Comparison of ENCODE assay signal across 16 mouse cellular contexts in genomic region chr3:136761292-136761978, GRCm38 (mm10).
DNase-seq lines count a peak whose midpoint lies in the region; ATAC-seq lines count a peak whose summit lies in the region.
"Had no signal": no experiment of that assay in that cellular context is flagged by ENCODE, and none has a peak within 500 bp of the region (broad histone marks: within the 10 kb centered on the region; RNA-seq: fewer than 3 reads in every experiment).

No protein-coding gene starts in this region.

- H3K27me3 ChIP-seq in lung, embryonic 16.5 days (ENCODE audit: control insufficient read depth, insufficient read depth, low read depth, low read length): no peaks in the 10 kb centered on the region
- no peaks in the 10 kb centered on the region for H3K27me3 ChIP-seq in liver, embryonic 13.5 days
- H3K27me3 ChIP-seq in kidney, embryonic 15.5 days: no peaks in the 10 kb centered on the region
- H3K27me3 ChIP-seq: embryonic facial prominence, embryonic 13.5 days; forebrain, embryonic 15.5 days; limb, embryonic 13.5 days had no signal

- no peak overlapping the region for H3K9ac ChIP-seq in lung, embryonic 16.5 days (ENCODE audit: low read length)
- H3K9ac ChIP-seq in liver, embryonic 13.5 days: no peak overlapping the region
- no peak overlapping the region for H3K9ac ChIP-seq in kidney, embryonic 15.5 days
- H3K9ac ChIP-seq: embryonic facial prominence, embryonic 13.5 days; forebrain, embryonic 15.5 days; limb, embryonic 13.5 days had no signal

- no peaks in the 10 kb centered on the region; the same call in 1 of the 2 replicates for H3K9me3 ChIP-seq in lung, embryonic 16.5 days (ENCODE audit: control insufficient read depth, low read length)
- no peaks in the 10 kb centered on the region for H3K9me3 ChIP-seq in liver, embryonic 13.5 days (replicated peaks)
- H3K9me3 ChIP-seq in kidney, embryonic 15.5 days (replicated peaks): no peaks in the 10 kb centered on the region
- H3K9me3 ChIP-seq: embryonic facial prominence, embryonic 13.5 days; forebrain, embryonic 15.5 days; limb, embryonic 13.5 days; midbrain, embryonic 10.5 days had no signal

- H3K4me2 ChIP-seq in lung, embryonic 16.5 days (ENCODE audit: low read depth, low read length): no peak overlapping the region
- 0 out of 2 replicates have a peak overlapping the region, but pooled peaks have one; percentile 8 for H3K4me2 ChIP-seq in liver, embryonic 13.5 days
- H3K4me2 ChIP-seq in kidney, embryonic 15.5 days: no peak overlapping the region
- H3K4me2 ChIP-seq: embryonic facial prominence, embryonic 13.5 days; forebrain, embryonic 15.5 days; limb, embryonic 13.5 days had no signal

- 58% methylated on average over 7 of the region's 7 CpGs for WGBS in lung, embryonic 16.5 days
- 11% methylated on average over 7 of the region's 7 CpGs for WGBS in liver, embryonic 13.5 days (ENCODE audit: insufficient replicate concordance)
- 68% methylated on average over 7 of the region's 7 CpGs for WGBS in kidney, embryonic 15.5 days

- no peaks in the 10 kb centered on the region for H3K36me3 ChIP-seq in lung, embryonic 16.5 days (ENCODE audit: control insufficient read depth, insufficient read depth, low read length)
- H3K36me3 ChIP-seq in liver, embryonic 13.5 days: no peaks in the 10 kb centered on the region
- H3K36me3 ChIP-seq in kidney, embryonic 15.5 days: no peaks in the 10 kb centered on the region
- H3K36me3 ChIP-seq: embryonic facial prominence, embryonic 13.5 days; forebrain, embryonic 15.5 days; limb, embryonic 13.5 days; midbrain, embryonic 10.5 days had no signal

- H3K4me1 ChIP-seq in lung, embryonic 16.5 days (replicated peaks; ENCODE audit: control insufficient read depth, insufficient read depth, low read length): 0 out of 2 replicates have a peak, but pooled peaks cover 6% of the 10 kb centered on the region
- peaks cover 21% of the 10 kb centered on the region for H3K4me1 ChIP-seq in liver, embryonic 13.5 days (replicated peaks)
- peaks cover 22% of the 10 kb centered on the region for H3K4me1 ChIP-seq in kidney, embryonic 15.5 days

- H3K27ac ChIP-seq in lung, embryonic 16.5 days (ENCODE audit: low read length): no peak overlapping the region
- H3K27ac ChIP-seq in liver, embryonic 13.5 days: peak overlapping the region; percentile 15; the same call in 1 of the 2 replicates
- no peak overlapping the region for H3K27ac ChIP-seq in kidney, embryonic 15.5 days
- H3K27ac ChIP-seq: embryonic facial prominence, embryonic 13.5 days; forebrain, embryonic 15.5 days; limb, embryonic 13.5 days; midbrain, embryonic 10.5 days had no signal

- no peak overlapping the region for H3K4me3 ChIP-seq in lung, embryonic 16.5 days (ENCODE audit: low read length)
- H3K4me3 ChIP-seq in liver, embryonic 13.5 days (replicated peaks): no peak overlapping the region
- H3K4me3 ChIP-seq in kidney, embryonic 15.5 days (replicated peaks): no peak overlapping the region
- H3K4me3 ChIP-seq: embryonic facial prominence, embryonic 13.5 days; forebrain, embryonic 15.5 days; limb, embryonic 13.5 days; midbrain, embryonic 10.5 days had no signal

- DNase-seq in lung, postnatal 25 days (ENCODE audit: low spot score): no peak
- DNase-seq in brain, adult 2 months (ENCODE audit: low read depth, low spot score): peak; percentile 68
- DNase-seq in liver, embryonic 13.5 days: peak; percentile 17
- DNase-seq in neural tube, embryonic 10.5 days (ENCODE audit: extremely low spot score, low spot score): no peak
- no peak for DNase-seq in right cerebral cortex, postnatal 10 days (ENCODE audit: low spot score in 2 of 2)
- DNase-seq in spleen, postnatal 14 days (ENCODE audit: low spot score in 2 of 2): no peak
- DNase-seq: cerebellum, adult 9-11 months; heart, postnatal 36 days; kidney, adult 9 months; thymus, adult 18-20 months had no signal

- ATAC-seq in lung, embryonic 16.5 days (ENCODE audit: low read depth): 0 out of 2 replicates have a peak, but pooled peaks have one; percentile 28
- peak; percentile 86 for ATAC-seq in liver, embryonic 13.5 days (ENCODE audit: low read depth)
- no peak for ATAC-seq in kidney, embryonic 15.5 days (replicated peaks; ENCODE audit: low FRiP score)
- ATAC-seq: forebrain, embryonic 15.5 days had no signal

Comparison
In these comparisons a context has a peak if more than half of its experiments do, and no peak if none do; other contexts are left out.
1. DNase-seq: peak in brain, adult 2 months (single experiment) and liver, embryonic 13.5 days (single experiment); none in lung, postnatal 25 days (single experiment), neural tube, embryonic 10.5 days (single experiment), right cerebral cortex, postnatal 10 days (0 of 2) and spleen, postnatal 14 days (0 of 2).